Mouse (Mus musculus): ENCODE measurements at regions not wholly inside any gene's neighbourhood (a gene's known extent, or its start where the extent isn't known, plus 50 kb on each side); places are given as distances from the start of the nearest gene placed in this dataset.

GRCm38 (mm10) chr10:68378212-68378611 is 99.7 kb upstream of the Arid5b start:
- intact Hi-C loops (cut with DNase I): no loop called here

GRCm38 (mm10) chr10:68377479-68377878 is 98.9 kb upstream of the Arid5b start:
- intact Hi-C loops (cut with DNase I): no loop called here

- intact Hi-C loops (cut with DNase I): no loop called here
Measured at GRCm38 (mm10) chr10:68373875-68374274, 95.3 kb upstream of the Arid5b start.

GRCm38 (mm10) chr10:68371785-68372184 is 93.2 kb upstream of the Arid5b start:
- intact Hi-C loops (cut with DNase I): no loop called here

GRCm38 (mm10) chr10:68370986-68371385 is 92.4 kb upstream of the Arid5b start:
- intact Hi-C loops (cut with DNase I): no loop called here

- intact Hi-C loops (cut with DNase I): no loop called here
Measured at GRCm38 (mm10) chr10:68366796-68367195, 88.3 kb upstream of the Arid5b start.

GRCm38 (mm10) chr10:68360765-68361483 is 82.4 kb upstream of the Arid5b start:
- intact Hi-C loops (cut with DNase I): no loop called here

GRCm38 (mm10) chr10:68359135-68359534 is 80.6 kb upstream of the Arid5b start:
- intact Hi-C loops (cut with DNase I): loop anchor here (5.0 kb wide), 1 partner anchor 103 kb away; no protein-coding TSS in a partner anchor

GRCm38 (mm10) chr10:68356973-68357372 is 78.4 kb upstream of the Arid5b start:
- intact Hi-C loops (cut with DNase I): loop anchor here (5.0 kb wide), 1 partner anchor 105 kb away; no protein-coding TSS in a partner anchor

- intact Hi-C loops (cut with DNase I): loop anchor here (5.0 kb wide), 1 partner anchor 106 kb away; no protein-coding TSS in a partner anchor
Measured at GRCm38 (mm10) chr10:68356521-68356920, 78.0 kb upstream of the Arid5b start.

- intact Hi-C loops (cut with DNase I): loop anchor here (5.0 kb wide), 1 partner anchor 106 kb away; no protein-coding TSS in a partner anchor
Measured at GRCm38 (mm10) chr10:68356093-68356485, 77.5 kb upstream of the Arid5b start.

- intact Hi-C loops (cut with DNase I): loop anchor here (5.0 kb wide), 1 partner anchor 107 kb away; no protein-coding TSS in a partner anchor
Measured at GRCm38 (mm10) chr10:68355471-68356092, 77.0 kb upstream of the Arid5b start.

- intact Hi-C loops (cut with DNase I): loop anchor here (5.0 kb wide), 1 partner anchor 108 kb away; no protein-coding TSS in a partner anchor
Measured at GRCm38 (mm10) chr10:68354335-68355231, 76.0 kb upstream of the Arid5b start.

- intact Hi-C loops (cut with DNase I): no loop called here
Measured at GRCm38 (mm10) chr10:68353692-68354232, 75.2 kb upstream of the Arid5b start.

- intact Hi-C loops (cut with DNase I): no loop called here
Measured at GRCm38 (mm10) chr10:68351841-68352555, 73.5 kb upstream of the Arid5b start.

- intact Hi-C loops (cut with DNase I): no loop called here
Measured at GRCm38 (mm10) chr10:68351441-68351840, 72.9 kb upstream of the Arid5b start.

GRCm38 (mm10) chr10:68350798-68351197 is 72.3 kb upstream of the Arid5b start:
- intact Hi-C loops (cut with DNase I): no loop called here

- intact Hi-C loops (cut with DNase I): no loop called here
Measured at GRCm38 (mm10) chr10:68347806-68348205, 69.3 kb upstream of the Arid5b start.

- intact Hi-C loops (cut with DNase I): no loop called here
Measured at GRCm38 (mm10) chr10:68344991-68345720, 66.6 kb upstream of the Arid5b start.

GRCm38 (mm10) chr10:68344211-68344610 is 65.7 kb upstream of the Arid5b start:
- intact Hi-C loops (cut with DNase I): no loop called here

Data from adrenal gland (tissue).